Mouse (Mus musculus) lung, adult 2 months (tissue): ENCODE data around the gene Cdk5rap1.
"Not testable (repeated sequence)": the region's sequence is repeated elsewhere in the genome, so short reads cannot be mapped to it uniquely, and the experiment has no call there.

ENCODE experiments used
- CTCF ChIP-seq: fragments of 200-500 bp; IDR thresholded peaks from 2 replicates; pipeline ENCODE4 v1.5.1; 2011; ENCODE audit warnings: mild to moderate bottlenecking, low read length, control low read depth; ENCODE audit not compliant: insufficient read depth
- POLR2A ChIP-seq: fragments of 200-500 bp; IDR thresholded peaks from 2 replicates; pipeline ENCODE4 v1.6.1; 2011; ENCODE audit warnings: low read depth, mild to moderate bottlenecking, control low read depth, low read length, borderline replicate concordance; ENCODE audit errors: extremely low read depth

GRCm38 (mm10) chr2:154306927-154307326, 65.9 kb downstream of the Cdk5rap1 start, which contains the start of gene Bpifb9b:
- TF ChIP-seq CTCF, POLR2A: not testable (repeated sequence)
